Mouse (Mus musculus): ENCODE data around the gene Nmt1.
A peak's percentile ranks its signal among the peaks of the same experiment; 100 is the strongest.

Nmt1 gene

DNA sequence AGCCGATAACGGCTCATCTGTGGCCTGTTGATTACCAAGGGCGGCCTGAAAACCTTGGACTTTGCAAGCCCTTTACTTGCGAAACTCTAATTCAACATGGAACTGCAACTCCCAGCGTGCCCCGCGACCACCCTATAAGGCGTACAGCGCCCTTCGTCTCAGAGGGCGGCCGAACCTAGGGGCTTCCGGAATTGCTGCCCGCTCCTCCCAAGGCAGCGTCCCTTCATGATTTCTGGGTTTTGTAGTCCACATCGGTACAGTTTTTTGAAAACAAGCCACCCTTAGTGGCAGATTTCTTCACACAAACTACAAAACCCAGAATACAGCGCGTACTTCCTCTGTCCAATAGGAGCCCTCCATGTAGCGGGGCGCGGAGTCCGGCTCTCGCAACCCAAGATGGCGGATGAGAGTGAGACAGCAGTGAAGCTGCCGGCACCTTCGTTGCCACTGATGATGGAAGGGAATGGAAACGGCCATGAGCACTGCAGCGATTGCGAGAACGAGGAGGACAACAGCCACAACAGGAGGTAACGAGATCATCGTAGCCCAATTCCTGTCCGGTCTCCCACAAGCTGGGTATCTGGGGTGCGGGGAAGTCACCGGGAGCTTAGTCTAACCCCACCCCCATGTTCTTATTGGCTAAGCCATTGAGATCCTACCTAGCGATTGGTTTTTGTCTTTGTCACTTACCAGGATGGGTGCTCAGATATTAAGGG lies at the start of gene Nmt1, which contains the start of gene Dcakd:
Gene Nmt1, plus strand, starts transcription at position 15 of the 716 bp plus-strand sequence.
Gene Dcakd, minus strand, starts transcription at position 158 of the 716 bp plus-strand sequence.
- peak; percentile 92 for DNase-seq (ENCODE audit: low spot score)

DNA sequence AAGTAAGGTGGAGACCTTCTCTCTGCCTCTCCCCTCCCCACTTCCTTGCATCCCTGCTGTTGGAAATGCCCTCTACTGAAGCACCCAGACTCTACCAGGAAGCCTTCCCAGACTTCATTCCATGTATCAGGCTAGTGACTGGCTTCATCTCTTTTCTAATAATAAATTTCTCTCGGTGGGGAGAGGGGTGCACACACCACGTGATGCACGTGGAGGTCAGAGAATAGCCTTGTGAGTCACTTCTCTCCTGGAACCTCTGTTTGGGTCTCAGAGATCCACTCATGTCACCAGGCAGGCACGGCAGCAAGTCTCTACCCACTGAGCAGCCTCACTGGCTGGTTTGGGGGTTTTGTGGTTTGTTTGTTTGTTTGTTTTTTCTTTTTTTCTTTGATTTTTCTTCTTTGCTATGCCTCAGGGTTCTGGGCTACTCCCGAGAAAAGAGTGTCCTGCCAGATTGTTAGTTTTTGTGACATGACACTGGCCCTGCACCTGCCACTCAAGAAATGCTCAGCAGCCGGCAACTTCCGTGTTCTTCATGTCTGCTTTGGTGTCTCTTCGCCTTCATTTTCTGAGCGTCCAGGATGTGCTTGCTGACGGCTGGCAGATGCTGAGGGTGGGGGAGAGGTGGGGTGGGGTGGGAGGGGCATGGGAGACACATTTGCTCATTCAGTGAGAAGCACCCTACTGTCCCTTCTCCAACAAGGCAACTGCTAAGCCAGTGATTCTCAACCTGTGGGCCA lies 46.7 kb upstream of the Nmt1 start:
- DNase-seq (ENCODE audit: low spot score), result no peak

DNA sequence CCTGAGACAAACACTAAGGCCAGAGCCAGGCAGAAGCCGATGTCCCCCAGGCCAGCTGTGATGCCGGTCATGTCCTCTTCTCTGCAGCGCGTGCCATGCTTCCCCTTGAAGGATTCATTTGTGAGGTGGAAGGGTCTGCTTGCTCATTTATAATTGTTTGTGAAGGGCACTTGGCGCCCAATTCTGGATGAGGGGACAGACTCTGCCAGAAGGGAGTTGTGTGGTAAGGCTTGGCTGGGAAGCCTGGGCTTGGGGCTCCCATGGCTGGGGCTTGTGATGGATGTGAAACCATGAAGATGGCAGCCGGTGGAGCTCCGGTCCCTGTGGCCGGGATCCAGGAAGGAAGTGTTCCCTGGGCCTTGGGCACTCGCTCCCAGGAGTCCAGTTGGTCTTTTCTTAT lies 43.9 kb upstream of the Nmt1 start:
- DNase-seq (ENCODE audit: low spot score), result no peak

DNA sequence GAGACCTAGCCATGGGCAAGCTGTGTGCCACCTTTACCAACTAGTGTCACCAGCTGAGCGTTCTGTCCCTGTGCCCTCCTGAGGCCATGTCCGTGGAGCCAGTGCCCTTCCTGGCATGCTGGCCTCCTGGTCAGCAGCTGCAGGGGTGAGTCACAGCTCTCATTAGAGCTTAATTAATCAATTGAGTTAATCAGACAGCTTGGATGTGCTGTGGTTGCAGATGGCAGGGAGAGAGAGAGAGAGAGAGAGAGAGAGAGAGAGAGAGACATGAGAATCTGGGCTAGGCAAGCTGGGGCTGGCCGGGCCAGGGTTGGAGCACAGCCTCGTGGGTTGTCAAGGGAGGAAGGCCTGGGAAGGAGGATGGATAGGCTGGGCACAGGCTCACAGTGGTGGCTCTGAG lies 43.4 kb upstream of the Nmt1 start:
- DNase-seq (ENCODE audit: low spot score), result no peak

GRCm38 (mm10) chr11:102985160-102985559 lies 42.8 kb upstream of the Nmt1 start:
- no peak for DNase-seq (ENCODE audit: low spot score)

DNA sequence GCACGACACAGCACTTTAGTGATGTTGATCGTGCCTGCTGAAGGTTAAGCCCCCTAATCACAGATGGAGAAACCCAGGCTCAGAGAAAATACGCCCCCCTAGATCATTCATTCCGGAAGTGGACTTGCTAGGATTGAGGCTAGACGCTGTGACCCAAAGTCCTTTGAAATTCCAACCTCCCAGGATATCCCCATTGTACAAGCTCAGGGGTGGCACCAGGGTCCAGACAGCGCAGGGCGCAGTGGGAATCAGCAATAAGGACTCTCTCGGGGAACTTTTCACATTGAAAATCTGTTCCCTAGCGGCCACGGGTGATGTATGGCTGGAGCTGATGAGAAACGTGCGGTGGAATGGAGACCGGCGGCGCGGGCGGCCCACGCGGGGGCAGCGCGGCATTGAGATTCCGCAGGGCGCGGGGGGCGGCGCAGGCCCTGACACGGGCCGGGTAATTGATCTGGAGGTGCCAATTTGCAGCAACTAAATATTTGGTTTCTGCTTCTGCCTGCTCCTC lies 38.3 kb upstream of the Nmt1 start:
- DNase-seq (ENCODE audit: low spot score), result no peak

GRCm38 (mm10) chr11:102990152-102990663 lies 37.8 kb upstream of the Nmt1 start:
- peak; percentile 38 for DNase-seq (ENCODE audit: low spot score)

DNA sequence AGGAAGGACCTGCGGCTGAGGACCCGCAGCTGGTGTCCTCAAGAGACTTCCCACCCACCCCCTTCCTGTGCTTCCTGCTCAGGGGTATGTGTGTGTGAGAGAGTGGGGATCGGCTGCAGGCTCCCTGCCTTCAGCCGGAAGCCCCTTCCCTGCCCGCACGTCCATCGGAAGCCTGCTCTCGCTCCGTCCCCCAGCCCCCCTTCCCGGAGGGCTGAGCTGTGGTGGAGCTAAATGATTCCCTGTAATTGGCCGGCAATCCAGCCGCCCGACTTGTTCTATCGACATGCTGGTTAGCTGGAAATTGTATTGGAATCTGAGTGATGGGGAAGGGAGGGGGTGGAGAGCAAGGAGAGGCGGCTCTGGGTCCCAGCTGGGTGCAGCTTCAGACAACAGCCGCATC lies 36.3 kb upstream of the Nmt1 start:
- DNase-seq (ENCODE audit: low spot score), result no peak

DNA sequence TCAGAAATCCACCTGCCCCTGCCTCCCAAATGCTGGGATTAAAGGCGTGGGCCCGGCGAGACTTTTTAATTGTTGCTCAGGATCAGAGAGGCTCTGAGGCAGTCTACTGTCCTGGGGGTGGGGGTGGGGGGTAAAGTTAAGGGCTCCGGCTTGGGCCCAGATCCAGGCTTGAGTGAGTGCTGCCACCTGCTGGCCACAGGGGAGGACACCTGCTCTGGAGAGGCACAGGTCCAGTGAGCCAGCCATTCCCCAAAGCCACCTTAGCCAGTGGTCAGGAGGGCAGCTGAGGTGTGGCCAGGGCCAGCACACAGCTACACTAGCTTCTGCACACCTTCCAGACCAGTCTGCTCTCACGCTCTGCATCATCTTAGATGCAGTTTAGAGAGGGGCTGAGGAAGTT lies 35.0 kb upstream of the Nmt1 start:
- peak; percentile 75 for DNase-seq (ENCODE audit: low spot score)

DNA sequence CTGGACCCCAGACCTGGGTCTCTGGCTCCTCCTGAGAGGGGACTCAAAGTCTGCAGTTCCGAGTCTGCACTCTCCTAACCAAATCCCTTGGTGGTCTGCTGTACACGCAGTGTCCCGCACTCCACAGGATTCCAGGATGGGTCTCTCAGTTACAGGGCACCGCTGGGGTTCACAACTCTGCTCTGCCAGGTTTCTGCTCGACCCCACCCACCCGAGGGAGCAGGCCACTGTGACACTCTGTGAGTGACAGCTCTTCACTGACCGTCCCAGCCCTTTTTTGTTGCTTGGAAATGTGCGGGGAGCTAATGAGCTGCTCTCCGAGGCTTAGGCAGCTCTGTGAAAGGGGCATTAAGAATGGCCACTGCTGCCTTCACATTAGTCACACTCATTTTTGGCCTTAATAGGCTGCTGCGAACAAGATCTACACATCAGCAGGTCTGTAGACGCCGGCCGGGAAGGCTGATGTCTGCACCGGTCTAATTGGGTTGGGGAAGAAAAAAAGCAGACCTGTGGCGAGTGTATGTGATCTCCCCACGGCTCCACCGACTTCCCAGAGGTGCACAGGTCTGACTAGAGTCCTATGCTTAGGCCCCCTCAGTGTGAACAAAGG lies 34.5 kb upstream of the Nmt1 start:
- no peak for DNase-seq (ENCODE audit: low spot score)

DNA sequence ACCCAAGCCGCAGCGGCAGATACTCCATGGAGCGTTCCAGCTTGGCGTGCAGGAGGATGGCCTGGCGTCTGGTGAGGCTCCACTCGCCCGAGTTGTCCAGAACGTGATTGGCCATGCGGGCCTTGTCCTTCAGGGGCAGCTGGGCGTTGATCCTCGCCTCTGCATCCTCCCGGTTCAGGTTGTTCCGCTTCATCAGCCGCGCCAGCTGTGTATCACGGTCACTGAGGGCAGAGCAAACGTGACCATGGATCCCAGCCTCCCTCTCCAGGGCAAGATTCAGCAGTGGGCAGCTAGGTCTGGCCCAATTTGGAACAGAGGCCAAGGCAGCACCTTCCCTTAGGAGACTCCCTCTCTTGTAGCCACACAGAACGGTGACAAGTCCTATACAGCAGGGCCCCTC lies 33.0 kb upstream of the Nmt1 start:
- DNase-seq (ENCODE audit: low spot score), result no peak

DNA sequence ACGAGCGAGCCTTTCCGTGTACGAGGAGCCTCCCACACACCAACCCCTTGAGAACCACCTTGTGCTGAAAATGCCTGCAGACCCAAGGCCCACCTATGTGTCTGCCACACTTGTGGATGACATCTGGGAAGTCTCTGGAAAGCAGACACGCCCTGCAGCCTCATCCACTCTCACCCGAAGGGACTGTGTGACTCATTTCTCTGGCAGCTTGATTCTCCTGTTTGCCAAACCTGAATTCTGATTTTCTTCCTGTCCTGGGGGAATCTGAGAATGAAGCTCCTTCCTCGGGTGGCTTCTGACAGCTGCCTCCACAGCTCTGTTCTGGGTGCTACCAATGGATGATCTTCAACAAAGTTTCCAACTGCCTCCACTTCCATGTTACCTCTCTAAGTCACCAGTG lies 31.6 kb upstream of the Nmt1 start:
- peak; percentile 71 for DNase-seq (ENCODE audit: low spot score)

DNA sequence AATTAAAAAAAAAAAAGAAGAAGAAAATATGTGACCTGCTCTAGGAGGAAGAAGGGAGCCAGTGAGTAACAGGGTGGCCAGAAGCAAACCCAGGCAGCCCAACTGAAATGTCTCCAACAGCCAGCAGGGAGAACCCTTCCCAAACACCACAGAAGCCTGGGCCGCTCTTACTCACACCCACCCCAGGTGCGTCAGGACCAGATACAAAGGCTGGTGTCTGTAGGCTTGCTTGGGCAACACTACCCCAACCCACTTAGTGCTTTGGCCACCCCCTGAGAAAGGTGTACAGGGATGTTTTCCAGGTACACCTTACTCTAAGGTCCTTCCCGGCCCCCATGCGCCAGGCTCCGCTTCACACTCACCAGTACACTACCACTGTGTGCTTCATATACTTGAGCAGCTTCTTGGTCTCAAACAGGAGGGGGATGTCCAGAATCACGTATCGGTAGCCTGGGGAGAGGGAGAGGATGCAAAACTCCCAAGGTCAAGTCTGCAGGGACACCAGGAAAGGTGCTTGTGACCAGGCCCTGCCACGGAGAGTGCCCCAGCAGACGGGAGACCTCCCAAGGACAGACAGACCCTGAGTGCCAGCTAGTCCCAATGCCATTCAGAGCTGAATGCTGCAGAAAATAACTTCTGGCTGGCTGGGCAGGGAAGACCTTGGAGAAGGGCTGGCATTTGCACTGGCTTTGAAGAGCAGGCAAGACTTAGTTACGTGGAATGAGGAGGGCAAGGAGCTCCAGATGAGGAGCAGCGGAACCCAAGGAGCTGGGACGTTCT lies 30.8 kb upstream of the Nmt1 start:
- no peak for DNase-seq (ENCODE audit: low spot score)

- DNase-seq (ENCODE audit: low spot score), result no peak
These were observed 29.8 kb upstream of the Nmt1 start for GRCm38 (mm10) chr11:102998254-102998576.

DNA sequence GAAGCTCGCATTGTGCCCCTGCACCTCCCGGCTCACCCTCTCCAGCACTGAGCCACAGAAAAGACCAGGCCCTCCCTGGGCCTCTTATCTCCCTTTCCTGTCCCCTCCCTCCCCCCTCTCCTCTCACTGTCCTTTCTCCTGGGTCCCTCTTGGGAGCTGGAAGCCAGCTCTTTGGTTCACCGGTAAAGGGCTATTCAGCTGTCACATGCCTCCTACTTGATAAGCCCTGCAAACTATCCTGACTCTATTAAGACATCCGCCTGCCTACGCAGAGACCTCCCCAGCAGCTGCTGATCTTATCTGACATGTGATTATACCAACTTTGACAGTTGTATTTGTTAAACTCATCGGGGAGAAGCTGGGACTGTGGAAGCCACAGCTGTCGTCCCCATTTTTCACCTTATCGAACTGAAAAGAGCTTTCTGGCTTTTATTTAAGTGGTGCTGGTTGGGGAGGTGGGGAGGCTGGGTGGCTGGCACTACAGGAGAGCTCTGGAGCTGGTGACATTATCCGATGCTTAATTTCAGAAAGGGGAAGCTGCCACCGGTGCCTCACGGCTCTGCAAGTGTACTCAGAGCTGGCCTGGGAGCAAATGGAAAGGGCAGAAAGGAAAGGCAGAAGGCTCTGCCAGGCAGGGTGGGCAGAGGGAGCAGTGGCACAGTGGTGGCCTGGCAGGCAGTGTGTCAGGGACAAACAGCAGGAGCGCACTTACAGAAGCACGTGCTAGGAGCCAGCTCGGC lies 29.2 kb upstream of the Nmt1 start:
- no peak for DNase-seq (ENCODE audit: low spot score)

DNA sequence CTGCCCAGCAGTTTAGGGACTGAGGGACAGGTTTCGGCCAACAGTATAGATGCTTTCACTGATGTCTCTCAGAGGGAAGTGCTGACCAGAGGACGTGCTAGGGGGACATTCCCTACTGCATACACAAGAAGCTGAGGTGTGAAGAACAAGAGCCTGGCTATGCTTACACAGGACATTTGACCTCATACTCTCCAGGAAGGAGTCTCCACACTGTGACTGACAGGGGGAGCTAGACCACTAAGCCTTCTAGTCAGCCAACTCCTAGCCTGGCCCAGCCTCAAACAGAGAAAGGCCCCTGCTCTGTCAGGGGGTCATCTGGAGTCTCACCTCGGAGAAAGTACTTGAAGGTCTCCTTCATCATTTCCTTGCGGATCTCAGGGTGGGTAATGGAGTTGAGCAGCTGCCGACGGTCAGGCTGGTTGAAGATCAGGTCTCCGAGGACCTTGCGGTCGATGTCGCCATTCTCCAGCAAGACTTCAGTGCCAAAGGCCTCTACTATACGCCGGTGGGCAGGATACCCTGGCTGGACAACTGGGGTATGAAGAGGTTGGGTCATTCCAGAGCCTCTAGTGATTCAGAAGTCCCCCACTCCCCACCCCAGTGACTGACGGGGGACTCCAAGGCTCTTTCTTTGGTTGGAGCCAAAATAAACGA lies 28.5 kb upstream of the Nmt1 start:
- no peak for DNase-seq (ENCODE audit: low spot score)

DNA sequence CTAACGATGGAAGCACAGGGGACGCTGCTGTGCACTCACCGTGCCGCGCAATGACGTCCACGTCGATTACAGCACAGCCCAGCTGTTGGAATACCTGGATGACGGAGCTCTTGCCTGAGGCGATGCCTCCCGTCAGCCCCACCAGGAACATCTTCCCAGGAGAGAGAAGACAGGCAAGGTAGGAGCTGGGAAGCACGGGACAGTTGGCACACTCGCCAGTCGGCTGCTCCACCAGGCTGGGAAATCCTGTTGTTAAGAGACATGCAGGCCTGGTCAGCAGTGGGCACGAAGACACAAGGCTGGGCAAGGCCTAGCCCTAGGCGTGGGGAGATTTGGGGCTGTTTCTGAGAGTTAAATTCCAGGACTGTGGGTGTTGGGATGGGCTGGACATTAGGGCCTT lies 27.9 kb upstream of the Nmt1 start:
- no peak for DNase-seq (ENCODE audit: low spot score)

- DNase-seq (ENCODE audit: low spot score), result no peak
These were observed 26.9 kb upstream of the Nmt1 start for GRCm38 (mm10) chr11:103001063-103001462.

DNA sequence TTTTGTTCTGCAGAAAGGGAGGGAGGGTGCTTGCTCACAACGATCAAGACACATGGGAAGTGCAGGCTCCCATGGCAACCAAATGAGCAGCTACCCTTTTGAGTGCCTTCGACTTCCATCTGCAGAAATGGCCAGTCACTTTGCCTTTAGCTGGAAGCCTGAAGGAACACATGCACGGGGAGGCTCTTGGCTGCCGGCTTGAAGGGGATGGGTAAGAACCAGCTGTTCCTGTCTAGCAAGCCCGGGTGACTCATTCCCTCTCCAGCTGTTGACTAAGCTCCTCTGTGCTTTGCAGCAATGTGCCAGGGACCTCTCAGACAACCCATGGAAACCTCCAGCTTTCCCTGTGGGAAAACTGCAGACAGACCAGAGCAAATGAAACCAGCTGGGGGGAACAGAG lies 24.8 kb upstream of the Nmt1 start:
- peak; percentile 90 for DNase-seq (ENCODE audit: low spot score)

DNA sequence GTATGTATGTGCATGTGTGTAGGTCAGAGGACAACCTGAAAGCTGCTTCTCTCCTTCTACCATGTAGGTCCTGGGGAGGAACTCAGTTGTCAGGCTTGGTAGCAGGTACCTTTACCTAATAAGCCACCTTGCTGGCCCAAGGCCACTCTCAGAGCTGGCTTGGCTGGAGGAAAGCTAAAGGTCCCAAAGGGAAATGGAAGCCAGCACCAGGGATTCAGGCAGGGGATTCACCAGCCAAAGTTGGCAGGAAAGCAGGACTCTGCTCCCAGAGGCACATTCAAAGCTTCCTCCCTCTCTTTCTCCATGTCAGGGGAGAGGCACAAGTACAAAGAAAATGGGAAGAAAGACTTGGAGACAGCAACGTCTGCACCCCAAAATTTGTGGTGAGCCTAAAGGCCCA lies 23.1 kb upstream of the Nmt1 start:
- DNase-seq (ENCODE audit: low spot score), result no peak
